Mouse (Mus musculus) spleen, adult 18-20 months (tissue): ENCODE measurements around the gene Dapk3.
"Not testable (repeated sequence)": the region's sequence is repeated elsewhere in the genome, so short reads cannot be mapped to it uniquely, and the experiment has no call there.

ENCODE experiments used
- DNase-seq, 2 experiments: peaks; one replicate each; pipeline ENCODE4 v3.0.0; 2022; ENCODE audit warnings: mixed read lengths in 2 of 2

The Dapk3 gene

DNA sequence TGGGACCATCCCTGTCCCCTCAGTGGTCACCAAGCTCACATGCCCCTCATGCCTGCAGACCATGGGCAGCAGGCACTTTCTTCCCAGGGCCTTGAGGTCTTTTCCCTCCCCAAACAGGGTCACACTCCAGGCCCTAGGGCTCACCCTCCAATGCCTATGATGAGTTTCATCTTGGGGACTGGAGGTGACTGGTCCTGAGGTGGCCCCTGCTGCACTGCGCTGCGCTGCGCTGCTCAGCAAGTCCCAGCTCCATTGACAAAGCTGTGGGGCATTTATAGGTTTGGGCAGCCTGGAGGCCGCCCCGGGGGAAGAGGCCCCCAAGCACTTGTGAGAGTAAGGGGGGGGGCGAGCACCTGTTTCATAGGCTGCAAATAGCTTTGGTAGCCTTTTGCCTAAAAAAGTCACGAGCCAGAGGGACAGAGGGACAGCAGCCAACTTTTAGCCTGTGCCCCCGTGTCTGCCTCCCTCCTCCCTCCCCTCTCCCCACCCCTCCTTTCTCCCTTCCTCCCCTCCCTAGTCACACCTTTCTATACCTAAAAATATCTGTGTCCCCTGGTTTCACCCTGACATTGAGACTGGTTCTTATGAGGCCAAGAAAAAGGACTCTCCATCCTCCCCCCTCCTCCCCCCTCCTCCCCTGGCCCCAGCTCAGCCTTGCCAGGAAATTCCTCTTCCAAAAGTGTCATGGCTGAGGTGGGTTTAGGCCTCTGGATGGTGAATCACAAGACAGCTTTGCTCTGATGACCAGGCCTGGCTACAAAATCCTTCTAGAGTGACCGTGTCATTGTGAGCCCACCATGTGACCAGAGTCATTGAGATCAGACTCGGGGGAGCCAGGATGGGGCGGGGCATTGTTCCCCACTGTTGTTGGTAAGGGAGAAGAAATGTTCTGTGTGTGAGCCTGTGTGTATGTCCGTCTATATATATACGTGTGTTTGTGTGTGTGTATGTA is 19.3 kb downstream of the Dapk3 start, which contains the start of gene Nmrk2:
Gene Nmrk2 (minus strand): TSS at position 245 of the 952 bp plus-strand sequence.
- DNase-seq = no peak

GRCm38 (mm10) chr10:81202978-81203720 is 20.3 kb downstream of the Dapk3 start:
- no peak for DNase-seq

GRCm38 (mm10) chr10:81204137-81204536 is 21.3 kb downstream of the Dapk3 start:
- DNase-seq = no peak

DNA sequence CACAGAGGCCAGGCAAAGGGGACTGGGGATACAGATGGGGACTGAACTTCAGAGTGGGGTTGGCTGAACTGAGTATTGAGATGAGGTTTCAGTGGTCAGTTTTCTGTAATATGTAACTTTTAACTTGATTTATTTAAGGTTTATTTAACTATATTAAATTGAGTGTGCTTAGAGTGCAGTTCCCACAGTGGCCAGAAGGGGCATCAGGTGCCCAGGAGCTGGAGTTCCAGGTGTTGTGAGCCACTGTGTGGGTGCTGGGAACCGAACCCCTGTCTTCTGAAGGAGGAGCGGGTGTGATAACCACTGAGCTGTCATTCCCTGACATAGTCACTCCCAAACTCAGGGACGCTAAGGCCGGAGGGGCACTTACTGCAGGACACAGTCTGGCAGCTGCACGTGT is 27.3 kb downstream of the Dapk3 start:
- no peak for DNase-seq

- no peak for DNase-seq
Observed at GRCm38 (mm10) chr10:81216260-81216659, 33.5 kb downstream of the Dapk3 start.

DNA sequence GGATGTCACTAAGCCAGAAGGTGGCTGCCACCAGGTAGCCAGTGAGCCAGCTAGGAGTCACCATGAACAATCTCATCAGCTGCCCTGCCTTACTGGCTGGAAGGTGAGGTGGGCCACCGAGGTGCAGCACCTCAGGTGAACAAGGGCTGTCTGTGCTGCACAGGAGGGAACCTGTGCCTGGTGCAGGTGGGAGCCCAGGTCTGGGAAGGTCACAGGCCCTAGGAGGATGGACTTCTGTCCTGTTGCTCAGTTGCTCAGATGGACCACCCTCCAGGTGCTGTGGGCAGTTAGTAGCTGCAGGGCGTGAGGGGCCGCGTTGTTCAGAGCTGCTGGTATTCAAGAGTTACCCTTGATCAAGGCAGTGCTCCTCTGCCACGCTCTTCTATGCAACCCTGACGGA is 34.0 kb downstream of the Dapk3 start:
- no peak for DNase-seq

- not testable (repeated sequence) for DNase-seq
Observed at GRCm38 (mm10) chr10:81217267-81217666, 34.5 kb downstream of the Dapk3 start.

- DNase-seq = peak; percentile 57 to 75
Observed at GRCm38 (mm10) chr10:81217964-81218363, 35.2 kb downstream of the Dapk3 start.

DNA sequence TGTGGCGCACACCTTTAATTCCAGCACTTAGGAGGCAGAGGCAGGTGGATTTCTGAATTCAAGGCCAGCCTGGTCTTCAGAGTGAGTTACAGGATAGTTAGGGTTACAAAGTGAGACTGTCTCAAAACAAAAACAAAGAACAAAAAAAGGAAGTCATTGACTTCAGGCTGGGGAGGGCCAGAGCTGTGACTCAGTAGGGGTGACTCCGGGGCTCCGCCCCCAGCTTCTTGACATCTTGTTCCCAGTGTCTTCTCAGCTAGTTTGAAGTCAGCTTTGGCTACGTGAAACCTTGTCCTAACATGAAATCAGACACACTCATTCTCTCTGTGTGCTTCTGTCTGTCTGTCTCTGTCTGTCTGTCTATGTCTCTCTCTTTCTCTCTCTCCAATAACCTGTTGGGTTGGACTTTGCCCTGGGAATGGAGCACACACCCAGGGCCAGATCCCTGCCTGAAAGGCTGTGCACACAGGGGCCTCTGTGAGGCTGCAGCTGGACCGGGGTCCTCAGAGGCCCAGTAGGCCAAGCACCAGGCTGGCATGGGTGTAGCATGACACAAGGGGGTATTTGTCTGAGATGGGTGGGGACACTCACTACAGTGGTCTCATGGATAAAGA is 38.7 kb downstream of the Dapk3 start:
- no peak for DNase-seq

DNA sequence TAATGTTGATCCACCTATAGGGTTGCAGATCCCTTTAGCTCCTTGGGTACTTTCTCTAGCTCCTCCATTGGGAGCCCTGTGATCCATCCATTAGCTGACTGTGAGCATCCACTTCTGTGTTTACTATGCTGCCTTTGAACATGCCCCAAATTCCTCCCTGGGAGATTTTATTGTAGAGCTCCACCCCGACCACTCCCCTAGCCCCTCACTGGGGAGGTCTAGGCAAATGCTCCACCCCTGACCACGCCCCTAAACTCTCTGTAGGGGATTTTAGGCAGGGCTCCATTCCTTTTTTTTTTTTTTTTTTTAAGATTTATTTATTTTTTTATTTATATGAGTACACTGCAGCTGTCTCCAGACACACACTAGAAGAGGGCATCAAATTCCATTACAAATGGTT is 40.9 kb downstream of the Dapk3 start:
- not testable (repeated sequence) for DNase-seq

DNA sequence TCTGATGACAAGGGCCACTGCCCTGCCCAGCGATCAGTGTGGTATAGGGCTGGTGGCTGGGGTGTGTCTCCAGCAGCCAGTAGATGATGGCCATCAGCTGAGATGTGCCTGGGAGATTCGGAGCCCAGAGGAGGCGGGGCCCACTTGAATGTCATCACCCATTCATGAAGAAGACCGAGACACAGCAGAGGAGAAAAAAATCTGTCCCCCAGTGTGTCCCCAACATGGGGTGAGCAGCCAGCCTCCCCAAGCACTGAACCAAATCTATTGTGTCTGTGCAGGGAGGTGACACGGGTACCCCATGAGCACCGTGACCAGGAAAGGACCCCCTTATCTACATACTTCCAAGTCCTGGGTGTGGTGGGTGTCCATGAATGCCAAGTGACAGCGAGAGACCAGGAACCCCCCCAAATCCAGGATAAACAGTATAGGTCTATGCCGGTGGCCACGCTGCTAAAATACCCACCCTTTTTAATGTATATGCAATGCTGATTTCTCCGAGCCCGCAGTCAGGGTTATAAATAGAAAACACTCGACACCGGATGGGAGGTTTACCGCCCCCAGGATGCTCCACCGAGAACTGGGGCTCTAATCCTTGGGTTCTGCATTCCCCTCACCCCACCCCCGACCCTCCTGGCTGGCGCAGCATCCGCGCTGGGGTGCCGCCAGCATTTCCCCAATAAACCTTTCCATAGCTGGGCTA is 47.1 kb downstream of the Dapk3 start:
- DNase-seq = no peak

- DNase-seq = no peak
Observed at GRCm38 (mm10) chr10:81230438-81231332, 47.9 kb downstream of the Dapk3 start, which contains the start of gene Atcay. Gene Atcay (minus strand): TSS chr10:81230833.

GRCm38 (mm10) chr10:81231436-81231835 is 48.6 kb downstream of the Dapk3 start:
- no peak for DNase-seq

DNA sequence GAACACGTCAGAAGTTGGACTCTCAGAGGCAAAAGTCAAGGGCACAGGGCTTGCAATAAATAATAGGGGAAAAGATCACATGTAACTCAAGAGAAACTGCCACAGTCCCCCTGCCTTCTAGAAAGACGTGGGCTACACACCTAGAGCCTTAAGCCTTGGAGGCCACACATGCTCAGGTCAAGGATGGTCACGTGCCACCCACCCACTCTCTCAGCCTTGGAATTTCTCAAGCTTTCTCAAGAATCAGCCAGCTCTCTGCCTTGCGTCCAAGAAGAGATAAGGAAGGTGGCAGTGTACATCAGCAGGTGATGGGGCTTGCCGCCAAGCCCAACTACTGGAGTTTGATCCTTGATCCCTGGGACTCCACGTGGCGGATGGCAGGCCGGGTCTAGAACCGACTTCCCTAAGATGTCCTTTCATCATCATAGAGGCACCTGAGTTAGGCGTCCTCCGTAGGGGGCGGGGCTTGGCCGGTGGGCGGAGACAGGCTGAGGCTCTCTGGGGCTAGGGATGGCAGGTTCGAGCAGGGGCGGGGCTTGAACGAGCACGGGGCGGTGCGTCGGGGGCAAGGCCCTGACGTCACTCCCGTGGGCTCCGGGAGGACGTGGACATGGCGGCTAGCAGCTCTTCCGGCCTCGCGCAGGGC is 49.9 kb downstream of the Dapk3 start, which contains the start of gene Zfr2:
Gene Zfr2 (plus strand): TSS at position 576 of the 646 bp plus-strand sequence.
- peak; percentile 88 to 94 for DNase-seq

- DNase-seq = no peak
Observed at GRCm38 (mm10) chr10:81233226-81233585, 50.4 kb downstream of the Dapk3 start.

- DNase-seq = no peak
Observed at GRCm38 (mm10) chr10:81234206-81234605, 51.4 kb downstream of the Dapk3 start.

DNA sequence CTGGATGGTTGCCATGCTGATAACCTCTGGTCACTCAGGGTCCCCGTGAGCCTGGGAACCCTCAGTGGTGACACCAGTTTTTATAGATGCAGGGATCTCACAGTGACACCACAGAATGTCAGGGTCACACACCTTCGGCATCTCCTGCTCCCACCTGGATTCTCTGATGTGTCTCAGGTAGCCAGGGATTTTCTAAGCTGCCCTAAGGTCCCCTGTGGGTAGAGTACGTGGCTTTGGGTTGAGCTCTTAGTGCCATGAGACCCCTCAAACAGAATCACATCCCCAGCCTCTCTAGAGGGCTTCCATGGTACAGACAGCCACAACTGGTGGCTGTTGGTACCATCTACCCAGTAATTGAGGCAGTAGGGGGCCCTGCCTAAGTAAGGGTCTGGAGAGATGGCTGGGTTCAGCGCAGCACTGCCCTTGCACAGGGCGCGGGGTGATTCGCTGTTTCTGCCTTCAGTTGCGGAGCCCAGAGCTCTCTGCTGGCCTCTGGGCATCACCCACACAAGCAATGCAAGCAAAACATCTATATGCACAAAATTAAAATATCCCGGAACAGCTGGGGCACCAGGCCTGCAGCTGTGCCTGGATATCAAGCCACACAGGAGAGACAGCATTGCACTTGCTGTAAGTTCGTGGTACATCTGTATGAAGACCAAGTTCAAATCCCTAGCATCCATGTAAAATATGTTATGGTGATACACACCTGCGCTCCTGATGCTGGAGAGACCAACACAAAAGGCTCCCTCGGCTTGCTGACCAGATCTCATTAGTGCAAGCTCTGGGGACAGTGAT is 53.9 kb downstream of the Dapk3 start:
- DNase-seq = no peak

GRCm38 (mm10) chr10:81238618-81239017 is 55.8 kb downstream of the Dapk3 start:
- no peak for DNase-seq

DNA sequence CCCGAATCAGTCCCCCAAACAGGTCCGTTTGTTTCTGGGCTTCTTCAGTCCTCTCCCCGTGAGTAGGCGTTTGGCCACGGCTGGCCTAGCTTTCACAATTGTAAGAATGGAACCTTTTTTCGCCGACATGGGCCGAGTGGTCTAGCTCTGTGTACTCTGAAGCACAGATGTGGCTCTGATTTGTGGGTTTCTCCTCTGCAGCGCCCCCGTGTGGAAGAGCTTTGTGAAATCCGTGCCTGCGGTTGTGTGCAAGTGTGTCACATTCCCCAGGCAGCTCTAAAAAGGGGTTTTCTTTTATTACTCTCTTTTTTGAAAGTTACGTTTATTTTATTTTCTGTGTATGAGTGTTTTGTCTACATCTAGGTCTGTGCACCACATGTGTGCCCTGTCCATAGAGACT is 58.1 kb downstream of the Dapk3 start:
- peak in 1 of 2 experiments; percentile 54 for DNase-seq

GRCm38 (mm10) chr10:81242021-81242420 is 59.2 kb downstream of the Dapk3 start:
- no peak for DNase-seq
